Mouse (Mus musculus) liver, embryonic 18 days (tissue): ENCODE results near the gene Dnah7c. TPM values are rescaled to one million over a fixed set of nuclear protein-coding genes. Genes with fewer than 3 reads are reported as not detected.

Source experiments
- polyA plus RNA-seq: library from polyadenylated mRNA; depleted of rRNA; stranded (reverse); fragments of >200 nt; gene quantifications from 2 replicates; pipeline ENCODE4 v1.2.3, GENCODE M21; 2012; rRNA removed

The Dnah7c gene
- polyA plus RNA-seq = under 0.01 TPM in 1 of 2 replicates, not detected in the other

GRCm38 (mm10) chr1:46425137-46425925 lies at the start of gene Dnah7c:
Dnah7c (plus strand) TSS chr1:46425592.

